In genomic region chr12:72762502-72762901, GRCm38 (mm10) we compare ENCODE assay signal across 8 mouse cellular contexts. TPM values are rescaled to one million over a fixed set of nuclear protein-coding genes. Genes with fewer than 3 reads are reported as not detected.
DNase-seq lines count a peak whose midpoint lies in the region; ATAC-seq and TF ChIP-seq lines count a peak whose summit lies in the region.

No protein-coding gene starts in this region.

- 0 out of 2 replicates have a peak overlapping the region, but pooled peaks have one; percentile 26 for H3K27ac ChIP-seq in lung, postnatal 0 days (ENCODE audit: low read length)
- H3K27ac ChIP-seq in limb, embryonic 14.5 days (replicated peaks; ENCODE audit: low read depth, low read length): no peak overlapping the region
- no peak overlapping the region for H3K27ac ChIP-seq in stomach, embryonic 16.5 days (ENCODE audit: low read length)

- peak overlapping the region; percentile 99 for H3K4me3 ChIP-seq in lung, postnatal 0 days (ENCODE audit: low read depth, low read length)
- peak overlapping the region; percentile 89 for H3K4me3 ChIP-seq in limb, embryonic 14.5 days (replicated peaks; ENCODE audit: low read length)
- peak overlapping the region; percentile 84 for H3K4me3 ChIP-seq in stomach, embryonic 16.5 days (replicated peaks; ENCODE audit: low read length)

- WGBS in lung, postnatal 0 days: 17% methylated on average over 1 of the region's 1 CpGs
- 69% methylated on average over 1 of the region's 1 CpGs for WGBS in limb, embryonic 14.5 days
- WGBS in stomach, embryonic 16.5 days: 17% methylated on average over 1 of the region's 1 CpGs

- DNase-seq in lung, postnatal 0 days (ENCODE audit: low spot score): no peak
- no peak for DNase-seq in lung, adult 18-20 months
- no peak for DNase-seq in limb, embryonic 14.5 days (ENCODE audit: low spot score)
- no peak for DNase-seq in right cerebral cortex, postnatal 36 days (ENCODE audit: low spot score in 2 of 2)
- no peak for DNase-seq in layer of hippocampus, postnatal 10 days (ENCODE audit: low spot score in 2 of 2)
- DNase-seq in kidney, postnatal 25 days: no peak

- H3K9me3 ChIP-seq in lung, postnatal 0 days (ENCODE audit: low read length): no peaks in the 10 kb centered on the region
- no peaks in the 10 kb centered on the region for H3K9me3 ChIP-seq in limb, embryonic 14.5 days (ENCODE audit: control insufficient read depth, low read length)
- H3K9me3 ChIP-seq in stomach, embryonic 16.5 days (replicated peaks; ENCODE audit: control insufficient read depth, low read length): no peaks in the 10 kb centered on the region

- H3K4me2 ChIP-seq in lung, postnatal 0 days (replicated peaks; ENCODE audit: low read depth, low read length): peak overlapping the region; percentile 86
- H3K4me2 ChIP-seq in limb, embryonic 14.5 days (replicated peaks; ENCODE audit: low read depth, low read length, severe bottlenecking): peak overlapping the region; percentile 72
- H3K4me2 ChIP-seq in stomach, embryonic 16.5 days (ENCODE audit: low read depth, low read length): peak overlapping the region; percentile 60

- TF ChIP-seq CTCF in lung, postnatal 0 days (IDR thresholded peaks at IDR 0.05): no peak

- no peak for ATAC-seq in lung, postnatal 0 days
- peak; percentile 21; the same call in 1 of the 2 replicates for ATAC-seq in erythroblast, adult 5-6 weeks (replicated peaks; ENCODE audit: low FRiP score, poor library complexity, severe bottlenecking)
- no peak for ATAC-seq in limb, embryonic 14.5 days (ENCODE audit: low FRiP score, low read depth)
- ATAC-seq in stomach, embryonic 16.5 days (ENCODE audit: insufficient read depth, low FRiP score): no peak

- H3K4me1 ChIP-seq in lung, postnatal 0 days (ENCODE audit: insufficient read depth, low read depth, low read length): peaks cover 3% of the 10 kb centered on the region; the same call in 1 of the 2 replicates
- peaks cover 16% of the 10 kb centered on the region; the same call in 1 of the 2 replicates for H3K4me1 ChIP-seq in limb, embryonic 14.5 days (ENCODE audit: control insufficient read depth, insufficient read depth, low read length)
- H3K4me1 ChIP-seq in stomach, embryonic 16.5 days (ENCODE audit: control insufficient read depth, insufficient read depth, low read length): peaks cover 17% of the 10 kb centered on the region

- TF ChIP-seq POLR2A in limb, embryonic 14.5 days (IDR thresholded peaks at IDR 0.05; ENCODE audit: borderline replicate concordance, extremely low read depth, insufficient read depth, insufficient read length): no peak

- no peaks in the 10 kb centered on the region for H3K36me3 ChIP-seq in lung, postnatal 0 days (ENCODE audit: insufficient read depth, low read length)
- no peaks in the 10 kb centered on the region for H3K36me3 ChIP-seq in limb, embryonic 14.5 days (ENCODE audit: control insufficient read depth, insufficient read depth, low read length)
- H3K36me3 ChIP-seq in stomach, embryonic 16.5 days (ENCODE audit: control insufficient read depth, insufficient read depth, low read length): no peaks in the 10 kb centered on the region

- H3K9ac ChIP-seq in lung, postnatal 0 days (replicated peaks; ENCODE audit: low read depth): 0 out of 2 replicates have a peak overlapping the region, but pooled peaks have one; percentile 99
- H3K9ac ChIP-seq in limb, embryonic 14.5 days (ENCODE audit: low read depth, low read length, severe bottlenecking): peak overlapping the region; percentile 99; the same call in 1 of the 2 replicates
- H3K9ac ChIP-seq in stomach, embryonic 16.5 days (ENCODE audit: low read length): peak overlapping the region; percentile 100

- no peaks in the 10 kb centered on the region for H3K27me3 ChIP-seq in lung, postnatal 0 days (replicated peaks; ENCODE audit: insufficient read depth, low read length)
- no peaks in the 10 kb centered on the region for H3K27me3 ChIP-seq in limb, embryonic 14.5 days (ENCODE audit: control insufficient read depth, insufficient read depth, low read length)
- H3K27me3 ChIP-seq in stomach, embryonic 16.5 days (ENCODE audit: control insufficient read depth, insufficient read depth, low read length): no peaks in the 10 kb centered on the region

- no peak for TF ChIP-seq EP300 in lung, postnatal 0 days (IDR thresholded peaks at IDR 0.05)

RNA-seq across cellular contexts. Expression of gene Ppm1a, which starts 5.2 kb away (rescaled TPM):
- polyA plus RNA-seq in lung, postnatal 0 days (2015; fragmentation: Nextera tagmentation; extraction: Ambion mirVana): 54.4 and 57.0 TPM in 2 replicates
- 35.9 and 38.6 TPM in 2 replicates for total RNA-seq in erythroblast, adult 5-6 weeks (2015; ENCODE audit: low replicate concordance)
- total RNA-seq in erythroblast, adult 5-6 weeks (2017; ENCODE audit: low replicate concordance): 87.3 and 107 TPM in 2 replicates
- polyA plus RNA-seq in limb, embryonic 14.5 days (2012; rRNA removed): 80.7 and 84.7 TPM in 2 replicates
- 76.5 and 77.0 TPM in 2 replicates for polyA plus RNA-seq in limb, embryonic 14.5 days (2014; fragmentation: Nextera tagmentation; extraction: Ambion mirVana)
- 22.9 and 23.4 TPM in 2 replicates for polyA plus RNA-seq in stomach, embryonic 16.5 days (2015; fragmentation: Nextera tagmentation; extraction: Ambion mirVana)
- total RNA-seq in layer of hippocampus, postnatal 10 days (2021): 100 to 1,000 TPM; 226 to 239 TPM
